Mouse (Mus musculus): ENCODE measurements around the gene Samhd1. TPM values are rescaled to one million over a fixed set of nuclear protein-coding genes. Genes with fewer than 3 reads are reported as not detected.

The Samhd1 gene
- 9.1 and 9.6 TPM in 2 replicates for polyA plus RNA-seq (2015; fragmentation: Nextera tagmentation; extraction: Ambion mirVana)

DNA sequence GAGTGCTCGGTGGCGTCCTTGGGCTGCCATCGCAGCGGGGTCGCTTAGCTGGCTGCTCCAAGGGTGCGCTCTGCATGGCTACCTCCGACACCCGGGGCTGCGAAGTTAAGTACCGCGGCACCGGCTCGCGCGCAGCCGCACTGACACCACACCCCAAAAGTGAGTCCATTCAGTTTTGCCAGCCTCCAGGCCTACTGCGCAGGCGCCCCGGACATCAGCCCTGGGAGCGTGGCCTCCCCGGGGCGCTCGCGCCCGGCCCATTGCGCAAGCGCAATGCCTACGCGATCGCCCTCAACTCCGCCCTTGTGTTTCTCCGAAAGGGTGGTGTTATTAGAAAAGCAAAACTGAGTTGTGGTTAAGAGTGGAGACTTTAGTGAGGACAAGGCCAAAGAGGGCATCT lies at the start of gene Samhd1:
Gene Samhd1 (minus strand): TSS at position 252 of the 400 bp plus-strand sequence.
- peak within 1 kb of the TSS; percentile 72 for H3K4me3 ChIP-seq (ENCODE audit: low read depth, low read length)
- H3K27ac ChIP-seq (ENCODE audit: low read length) = peak within 1 kb of the TSS; percentile 49; the same call in 1 of the 2 replicates
- peak within 1 kb of the TSS; percentile 98 for H3K4me2 ChIP-seq (ENCODE audit: low read length)
- no peaks in the 10 kb centered on the region for H3K36me3 ChIP-seq (ENCODE audit: control insufficient read depth, insufficient read depth, low read length)
- no peaks in the 10 kb centered on the region for H3K27me3 ChIP-seq (ENCODE audit: control insufficient read depth, insufficient read depth, low read depth, low read length)
- H3K9me3 ChIP-seq (replicated peaks; ENCODE audit: control insufficient read depth, low read length, poor library complexity, severe bottlenecking) = peaks cover 4% of the 10 kb centered on the region; the same call in 1 of the 2 replicates
- ATAC-seq = peak; percentile 93
- WGBS = under 1% methylated on average over 32 of the region's 32 CpGs
- H3K4me1 ChIP-seq (ENCODE audit: control insufficient read depth, insufficient read depth, low read length) = peaks cover 6% of the 10 kb centered on the region
- peak within 1 kb of the TSS; percentile 74 for H3K9ac ChIP-seq (ENCODE audit: low read depth, low read length)

DNA sequence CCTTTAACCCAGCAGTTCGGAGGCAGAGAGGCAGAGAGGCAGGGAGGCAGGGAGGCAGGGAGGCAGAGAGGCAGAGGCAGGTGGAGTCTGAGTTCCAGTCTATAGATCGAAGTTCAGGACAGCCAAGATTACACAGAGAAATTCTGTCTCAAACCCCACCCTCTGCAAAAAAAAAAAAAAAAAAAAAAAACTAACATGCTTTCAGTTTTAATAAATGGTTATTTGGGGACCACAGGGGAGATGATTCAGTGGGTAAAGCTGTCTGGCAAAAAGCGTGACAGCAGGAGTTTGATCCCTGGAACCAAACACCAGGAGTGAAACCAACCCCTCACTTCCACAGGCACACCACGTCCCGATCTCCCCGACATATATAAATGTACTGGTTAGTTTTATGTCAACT lies 43.1 kb upstream of the Samhd1 start:
- Histone ChIP-seq H3K36me3 (ENCODE audit: control insufficient read depth, insufficient read depth, low read length) (0 out of 2 replicates have a peak, but pooled peaks cover 4% of the 10 kb centered on the region), H3K9ac (ENCODE audit: low read depth, low read length) (no peak overlapping the region), H3K27ac (ENCODE audit: low read length) (no peak overlapping the region), H3K27me3 (ENCODE audit: control insufficient read depth, insufficient read depth, low read depth, low read length) (no peaks in the 10 kb centered on the region), H3K4me3 (ENCODE audit: low read depth, low read length) (no peak overlapping the region), H3K4me2 (ENCODE audit: low read length) (no peak overlapping the region), H3K4me1 (ENCODE audit: control insufficient read depth, insufficient read depth, low read length) (no peaks in the 10 kb centered on the region), H3K9me3 (replicated peaks; ENCODE audit: control insufficient read depth, low read length, poor library complexity, severe bottlenecking) (no peaks in the 10 kb centered on the region)
- 91% methylated on average over 6 of the region's 6 CpGs for WGBS
- ATAC-seq = no peak

DNA sequence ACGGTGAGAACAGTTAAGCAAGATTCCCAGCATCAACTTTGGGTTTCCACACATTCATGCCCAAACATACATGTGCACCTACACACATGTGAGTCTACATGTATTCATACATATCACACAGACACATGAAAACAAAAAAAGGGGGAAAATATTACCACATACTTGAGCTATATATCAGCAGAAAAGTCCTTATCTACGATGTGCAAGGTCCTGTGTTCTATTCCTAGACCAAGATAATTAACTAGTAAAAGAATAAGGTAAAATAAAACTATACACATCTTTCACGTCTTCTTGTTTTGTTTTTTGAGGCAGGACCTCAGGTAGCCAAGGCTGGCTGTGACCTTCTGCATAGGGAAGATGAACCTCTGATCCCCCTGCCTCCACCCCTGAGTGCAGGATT lies 41.2 kb upstream of the Samhd1 start:
- no peak for ATAC-seq
- Histone ChIP-seq H3K4me3 (ENCODE audit: low read depth, low read length) (no peak overlapping the region), H3K27me3 (ENCODE audit: control insufficient read depth, insufficient read depth, low read depth, low read length) (no peaks in the 10 kb centered on the region), H3K9ac (ENCODE audit: low read depth, low read length) (no peak overlapping the region), H3K9me3 (replicated peaks; ENCODE audit: control insufficient read depth, low read length, poor library complexity, severe bottlenecking) (no peaks in the 10 kb centered on the region), H3K36me3 (ENCODE audit: control insufficient read depth, insufficient read depth, low read length) (0 out of 2 replicates have a peak, but pooled peaks cover under 1% of the 10 kb centered on the region), H3K4me1 (ENCODE audit: control insufficient read depth, insufficient read depth, low read length) (no peaks in the 10 kb centered on the region), H3K4me2 (ENCODE audit: low read length) (no peak overlapping the region), H3K27ac (ENCODE audit: low read length) (no peak overlapping the region)
- 92% methylated on average over 3 of the region's 3 CpGs for whole genome bisulfite sequencing

DNA sequence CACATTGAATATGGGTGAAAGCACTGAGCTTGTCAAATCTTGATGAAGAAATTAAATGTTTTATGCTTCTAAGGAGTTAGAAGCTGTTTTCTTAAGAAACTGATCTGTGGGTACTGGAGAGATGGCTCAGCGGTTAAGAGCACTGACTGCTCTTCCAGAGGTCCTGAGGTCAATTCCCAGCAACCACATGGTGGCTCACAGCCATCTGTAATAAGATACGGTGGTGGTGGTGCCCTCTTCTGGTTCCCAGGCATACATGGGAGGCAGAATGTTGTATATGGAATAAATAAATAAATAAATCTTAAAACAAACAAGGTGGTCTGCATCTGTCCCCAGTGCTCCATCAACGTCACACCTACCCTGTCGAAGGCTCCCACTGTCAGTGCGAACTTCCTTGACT lies 39.4 kb upstream of the Samhd1 start:
- Histone ChIP-seq H3K9me3 (replicated peaks; ENCODE audit: control insufficient read depth, low read length, poor library complexity, severe bottlenecking) (no peaks in the 10 kb centered on the region), H3K4me1 (ENCODE audit: control insufficient read depth, insufficient read depth, low read length) (peaks cover 8% of the 10 kb centered on the region; the same call in 1 of the 2 replicates), H3K4me3 (ENCODE audit: low read depth, low read length) (no peak overlapping the region), H3K27me3 (ENCODE audit: control insufficient read depth, insufficient read depth, low read depth, low read length) (no peaks in the 10 kb centered on the region), H3K27ac (ENCODE audit: low read length) (no peak overlapping the region), H3K36me3 (ENCODE audit: control insufficient read depth, insufficient read depth, low read length) (0 out of 2 replicates have a peak, but pooled peaks cover 1% of the 10 kb centered on the region), H3K4me2 (ENCODE audit: low read length) (no peak overlapping the region), H3K9ac (ENCODE audit: low read depth, low read length) (no peak overlapping the region)
- 83% methylated on average over 5 of the region's 5 CpGs for WGBS
- no peak for ATAC-seq

DNA sequence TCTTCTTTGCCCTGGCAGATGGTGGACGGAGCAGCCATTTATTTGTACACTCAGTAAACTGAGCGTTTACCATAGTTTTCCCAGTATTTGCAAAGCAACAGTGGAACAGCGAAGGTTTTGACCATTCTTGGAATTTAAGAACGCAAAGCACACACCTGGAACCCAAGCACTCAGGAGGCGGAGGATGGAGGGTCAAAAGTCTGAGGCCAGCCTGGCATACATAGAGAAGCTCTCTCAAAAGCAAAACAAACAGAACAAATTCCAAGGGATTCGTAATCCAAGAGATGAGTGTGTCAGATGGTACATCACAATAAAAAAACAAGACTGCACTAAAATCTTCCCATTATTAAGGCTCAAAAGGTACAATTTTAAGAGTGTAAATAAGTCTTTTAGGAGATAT lies 38.5 kb upstream of the Samhd1 start:
- H3K9ac ChIP-seq (ENCODE audit: low read depth, low read length) = no peak overlapping the region
- H3K27me3 ChIP-seq (ENCODE audit: control insufficient read depth, insufficient read depth, low read depth, low read length) = no peaks in the 10 kb centered on the region
- no peaks in the 10 kb centered on the region for H3K9me3 ChIP-seq (replicated peaks; ENCODE audit: control insufficient read depth, low read length, poor library complexity, severe bottlenecking)
- no peak overlapping the region for H3K27ac ChIP-seq (ENCODE audit: low read length)
- H3K4me1 ChIP-seq (ENCODE audit: control insufficient read depth, insufficient read depth, low read length) = peaks cover 8% of the 10 kb centered on the region; the same call in 1 of the 2 replicates
- H3K4me3 ChIP-seq (ENCODE audit: low read depth, low read length) = no peak overlapping the region
- 0 out of 2 replicates have a peak, but pooled peaks cover 3% of the 10 kb centered on the region for H3K36me3 ChIP-seq (ENCODE audit: control insufficient read depth, insufficient read depth, low read length)
- no peak overlapping the region for H3K4me2 ChIP-seq (ENCODE audit: low read length)
- WGBS = 97% methylated on average over 6 of the region's 6 CpGs
- ATAC-seq = no peak

DNA sequence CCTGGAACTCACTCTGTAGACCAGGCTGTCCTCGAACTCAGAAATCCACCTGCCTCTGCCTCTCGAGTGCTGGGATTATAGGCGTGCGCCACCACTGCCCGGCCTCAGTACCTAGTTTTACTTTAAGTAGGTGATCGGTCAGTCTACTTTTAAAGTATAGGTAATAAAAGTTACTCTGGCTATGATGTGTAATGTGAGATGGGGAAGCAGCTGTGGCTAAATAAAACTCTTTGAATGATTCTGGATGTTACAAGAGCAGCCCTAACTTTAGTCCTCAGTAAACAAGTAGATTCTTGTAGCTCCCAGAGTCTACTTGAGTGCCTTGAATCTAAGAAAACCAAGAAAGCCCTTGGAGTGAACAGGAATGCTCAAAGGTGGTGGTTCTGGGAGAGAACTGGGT lies 37.9 kb upstream of the Samhd1 start:
- ATAC-seq = no peak
- Histone ChIP-seq H3K27ac (ENCODE audit: low read length) (no peak overlapping the region), H3K4me3 (ENCODE audit: low read depth, low read length) (no peak overlapping the region), H3K4me1 (ENCODE audit: control insufficient read depth, insufficient read depth, low read length) (peaks cover 8% of the 10 kb centered on the region; the same call in 1 of the 2 replicates), H3K36me3 (ENCODE audit: control insufficient read depth, insufficient read depth, low read length) (0 out of 2 replicates have a peak, but pooled peaks cover 5% of the 10 kb centered on the region), H3K27me3 (ENCODE audit: control insufficient read depth, insufficient read depth, low read depth, low read length) (no peaks in the 10 kb centered on the region), H3K4me2 (ENCODE audit: low read length) (no peak overlapping the region), H3K9me3 (replicated peaks; ENCODE audit: control insufficient read depth, low read length, poor library complexity, severe bottlenecking) (no peaks in the 10 kb centered on the region), H3K9ac (ENCODE audit: low read depth, low read length) (no peak overlapping the region)
- WGBS = 97% methylated on average over 6 of the region's 6 CpGs

DNA sequence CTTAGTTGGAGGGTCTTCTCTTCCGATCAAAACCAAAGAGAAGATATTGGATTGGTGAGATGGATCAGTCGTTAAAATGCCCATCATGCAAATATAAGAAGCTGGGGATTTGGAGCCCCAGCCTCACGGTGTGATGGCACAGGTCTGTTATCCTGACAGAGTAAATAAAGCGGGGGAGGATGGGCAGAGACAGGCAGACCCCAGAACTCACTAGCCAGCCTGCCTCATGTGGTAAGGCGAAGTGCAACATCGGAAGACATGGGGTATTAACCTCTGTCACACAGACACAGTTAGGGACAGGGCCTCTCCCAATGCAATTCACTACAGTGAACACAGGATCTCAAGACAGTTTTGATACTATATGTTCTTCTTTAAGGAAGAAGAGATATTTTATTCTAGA lies 35.6 kb upstream of the Samhd1 start:
- H3K4me1 ChIP-seq (ENCODE audit: control insufficient read depth, insufficient read depth, low read length) = peaks cover 8% of the 10 kb centered on the region; the same call in 1 of the 2 replicates
- H3K9me3 ChIP-seq (replicated peaks; ENCODE audit: control insufficient read depth, low read length, poor library complexity, severe bottlenecking) = no peaks in the 10 kb centered on the region
- no peak overlapping the region for H3K9ac ChIP-seq (ENCODE audit: low read depth, low read length)
- 0 out of 2 replicates have a peak, but pooled peaks have one; percentile 39 for ATAC-seq
- 26% methylated on average over 6 of the region's 6 CpGs for WGBS
- no peaks in the 10 kb centered on the region for H3K27me3 ChIP-seq (ENCODE audit: control insufficient read depth, insufficient read depth, low read depth, low read length)
- H3K27ac ChIP-seq (ENCODE audit: low read length) = peak overlapping the region; percentile 26; the same call in 1 of the 2 replicates
- H3K36me3 ChIP-seq (ENCODE audit: control insufficient read depth, insufficient read depth, low read length) = peaks cover 5% of the 10 kb centered on the region; the same call in 1 of the 2 replicates
- no peak overlapping the region for H3K4me2 ChIP-seq (ENCODE audit: low read length)
- H3K4me3 ChIP-seq (ENCODE audit: low read depth, low read length) = no peak overlapping the region

DNA sequence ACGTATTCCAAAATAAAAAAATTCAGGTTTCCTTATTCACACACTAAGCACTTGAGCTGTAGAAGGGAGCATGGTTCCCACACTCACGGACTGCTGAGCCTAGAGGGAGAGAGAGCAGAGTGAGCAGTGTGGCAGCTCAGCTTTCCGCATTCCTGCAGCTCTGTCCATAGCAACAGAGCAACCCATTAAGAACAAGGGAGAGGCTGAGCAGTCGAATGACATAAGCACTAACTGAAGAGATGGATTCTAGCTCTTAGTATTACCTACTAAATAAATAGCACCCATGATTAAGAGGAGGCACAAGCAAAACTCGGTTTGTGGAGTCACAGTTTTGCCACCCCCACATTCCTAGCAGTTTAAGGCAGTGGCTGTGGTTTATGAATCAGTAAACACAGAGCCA lies 35.1 kb upstream of the Samhd1 start:
- H3K4me3 ChIP-seq (ENCODE audit: low read depth, low read length) = no peak overlapping the region
- 8% methylated on average over 5 of the region's 5 CpGs for WGBS
- H3K9ac ChIP-seq (ENCODE audit: low read depth, low read length) = no peak overlapping the region
- peak; percentile 75; the same call in 1 of the 2 replicates for ATAC-seq
- H3K27ac ChIP-seq (ENCODE audit: low read length) = peak overlapping the region; percentile 26; the same call in 1 of the 2 replicates
- peaks cover 5% of the 10 kb centered on the region; the same call in 1 of the 2 replicates for H3K36me3 ChIP-seq (ENCODE audit: control insufficient read depth, insufficient read depth, low read length)
- H3K9me3 ChIP-seq (replicated peaks; ENCODE audit: control insufficient read depth, low read length, poor library complexity, severe bottlenecking) = no peaks in the 10 kb centered on the region
- no peak overlapping the region for H3K4me2 ChIP-seq (ENCODE audit: low read length)
- peaks cover 8% of the 10 kb centered on the region; the same call in 1 of the 2 replicates for H3K4me1 ChIP-seq (ENCODE audit: control insufficient read depth, insufficient read depth, low read length)
- H3K27me3 ChIP-seq (ENCODE audit: control insufficient read depth, insufficient read depth, low read depth, low read length) = no peaks in the 10 kb centered on the region

DNA sequence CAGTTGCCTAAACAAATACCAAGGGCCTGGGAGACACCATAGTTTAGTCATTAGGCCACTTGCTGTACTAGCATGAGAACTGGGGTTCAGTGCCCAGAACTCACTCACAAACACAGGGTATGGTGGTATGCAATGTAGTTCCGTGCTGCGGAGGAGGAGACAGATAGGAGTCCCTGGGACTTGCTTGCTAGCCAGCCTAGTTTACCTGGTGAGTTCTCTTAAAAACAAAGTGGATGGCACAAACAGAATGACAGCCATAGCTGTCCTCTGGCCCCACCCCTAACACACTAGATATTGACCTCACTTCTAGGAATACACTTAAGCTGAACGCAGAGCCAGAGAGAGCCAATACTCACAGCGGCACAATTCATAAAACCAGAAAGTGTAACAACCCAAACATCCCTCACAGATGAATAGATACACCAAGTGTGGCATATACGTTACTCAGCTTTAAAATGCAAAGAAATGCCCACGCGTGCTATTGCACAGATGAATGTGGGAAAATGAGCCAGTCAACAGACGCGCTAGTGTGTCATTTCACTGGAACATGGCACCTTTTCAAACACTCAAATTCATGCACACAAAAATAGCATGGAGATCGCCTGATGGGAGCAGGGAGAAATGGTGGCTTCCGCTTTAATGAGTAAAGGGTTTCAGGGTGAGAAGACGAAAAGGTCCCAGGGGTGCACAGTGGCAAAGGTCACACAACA lies 31.5 kb upstream of the Samhd1 start:
- Histone ChIP-seq H3K36me3 (ENCODE audit: control insufficient read depth, insufficient read depth, low read length) (peaks cover 13% of the 10 kb centered on the region; the same call in 1 of the 2 replicates), H3K27me3 (ENCODE audit: control insufficient read depth, insufficient read depth, low read depth, low read length) (no peaks in the 10 kb centered on the region)
- 95% methylated on average over 12 of the region's 12 CpGs for WGBS

More for the DNA sequence above, 31.5 kb upstream of the Samhd1 start:
- Histone ChIP-seq H3K9ac (ENCODE audit: low read depth, low read length) (no peak overlapping the region), H3K9me3 (replicated peaks; ENCODE audit: control insufficient read depth, low read length, poor library complexity, severe bottlenecking) (no peaks in the 10 kb centered on the region), H3K27ac (ENCODE audit: low read length) (no peak overlapping the region), H3K4me3 (ENCODE audit: low read depth, low read length) (no peak overlapping the region), H3K4me2 (ENCODE audit: low read length) (no peak overlapping the region), H3K4me1 (ENCODE audit: control insufficient read depth, insufficient read depth, low read length) (peaks cover 8% of the 10 kb centered on the region; the same call in 1 of the 2 replicates)
- no peak for ATAC-seq

Data from midbrain, embryonic 16.5 days (tissue).